ENCODE assay signal across 21 mouse cellular contexts in the genomic region with DNA sequence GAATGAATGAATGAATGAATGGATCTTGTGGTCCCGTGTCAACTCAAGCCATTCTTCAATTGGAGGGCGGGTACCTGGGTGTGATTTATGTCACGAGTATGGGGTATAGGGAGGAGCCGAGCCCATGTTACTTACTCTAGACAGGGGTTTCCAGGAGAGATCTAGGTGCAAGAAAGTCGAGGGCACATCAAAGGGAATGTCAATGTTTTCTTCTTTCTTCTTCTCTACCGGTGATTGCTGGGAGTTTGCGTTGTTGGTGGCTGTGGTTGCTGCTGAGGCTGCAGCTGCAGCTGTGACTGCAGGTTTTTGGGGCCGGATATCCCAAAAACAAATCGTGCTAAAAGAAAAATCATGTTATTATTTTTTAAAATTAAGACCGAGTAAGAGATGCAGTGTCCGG. TPM values are rescaled to one million over a fixed set of nuclear protein-coding genes. Genes with fewer than 3 reads are reported as not detected.
A peak's percentile ranks its signal among the peaks of the same experiment; 100 is the strongest.
DNase-seq lines count a peak whose midpoint lies in the region; ATAC-seq lines count a peak whose summit lies in the region.
"Had no signal": no experiment of that assay in that cellular context is flagged by ENCODE, and none has a peak within 500 bp of the region (broad histone marks: within the 10 kb centered on the region; RNA-seq: fewer than 3 reads in every experiment).

No protein-coding gene starts in this region.

- H3K9ac ChIP-seq in forebrain, embryonic 13.5 days: no peak overlapping the region
- H3K9ac ChIP-seq: embryonic facial prominence, embryonic 13.5 days; forebrain, embryonic 12.5 days; heart, embryonic 15.5 days; hindbrain, embryonic 13.5 days; intestine, embryonic 15.5 days had no signal

- H3K36me3 ChIP-seq in forebrain, embryonic 13.5 days (ENCODE audit: poor library complexity, severe bottlenecking): no peaks in the 10 kb centered on the region
- no peaks in the 10 kb centered on the region for H3K36me3 ChIP-seq in embryonic facial prominence, embryonic 10.5 days (replicated peaks)
- H3K36me3 ChIP-seq: embryonic facial prominence, embryonic 13.5 days; forebrain, embryonic 12.5 days; heart, embryonic 15.5 days; hindbrain, embryonic 13.5 days; intestine, embryonic 15.5 days had no signal

- H3K27me3 ChIP-seq in forebrain, embryonic 13.5 days: no peaks in the 10 kb centered on the region
- no peaks in the 10 kb centered on the region for H3K27me3 ChIP-seq in embryonic facial prominence, embryonic 10.5 days (replicated peaks; ENCODE audit: low read depth, poor library complexity, severe bottlenecking)
- H3K27me3 ChIP-seq: embryonic facial prominence, embryonic 13.5 days; forebrain, embryonic 12.5 days; heart, embryonic 15.5 days; hindbrain, embryonic 13.5 days; intestine, embryonic 15.5 days had no signal

- H3K27ac ChIP-seq in forebrain, embryonic 13.5 days: no peak overlapping the region
- H3K27ac ChIP-seq in embryonic facial prominence, embryonic 10.5 days (replicated peaks): no peak overlapping the region
- H3K27ac ChIP-seq: embryonic facial prominence, embryonic 13.5 days; forebrain, embryonic 12.5 days; gastrocnemius, adult 2 months; heart, embryonic 15.5 days; hindbrain, embryonic 13.5 days; intestine, embryonic 15.5 days had no signal

- H3K4me1 ChIP-seq in forebrain, embryonic 13.5 days: no peaks in the 10 kb centered on the region
- H3K4me1 ChIP-seq in embryonic facial prominence, embryonic 10.5 days: peaks cover 6% of the 10 kb centered on the region
- H3K4me1 ChIP-seq: forebrain, embryonic 12.5 days; heart, embryonic 15.5 days; hindbrain, embryonic 13.5 days; intestine, embryonic 15.5 days had no signal

- H3K4me3 ChIP-seq in forebrain, embryonic 13.5 days: no peak overlapping the region
- no peak overlapping the region for H3K4me3 ChIP-seq in embryonic facial prominence, embryonic 10.5 days
- H3K4me3 ChIP-seq: embryonic facial prominence, embryonic 13.5 days; forebrain, embryonic 12.5 days; gastrocnemius, adult 2 months; heart, embryonic 15.5 days; hindbrain, embryonic 13.5 days; intestine, embryonic 15.5 days had no signal

- WGBS in forebrain, embryonic 13.5 days: 93% methylated on average over 11 of the region's 11 CpGs
- 89% methylated on average over 11 of the region's 11 CpGs for WGBS in embryonic facial prominence, embryonic 10.5 days

- ATAC-seq in forebrain, embryonic 13.5 days: no peak
- ATAC-seq: intestine, embryonic 15.5 days had no signal

- peak; percentile 31 for DNase-seq in CD4-positive, CD25-positive, alpha-beta regulatory T cell, adult 2 months (ENCODE audit: low read depth, low spot score)
- DNase-seq in CD8-positive naive resting alpha-beta T cell, adult 2 months (ENCODE audit: low read depth in 2 of 2, low spot score in 2 of 2): peak; percentile 37 to 48
- peak; percentile 86 for DNase-seq in thymus, postnatal 0 days (ENCODE audit: low spot score)
- peak; percentile 52 to 67 for DNase-seq in thymus, postnatal 36 days
- no peak for DNase-seq in embryonic facial prominence, embryonic 10.5 days (ENCODE audit: low spot score)
- DNase-seq in layer of hippocampus, adult 9-10 months (ENCODE audit: low spot score): no peak
- DNase-seq: adrenal gland, adult 8-10 months; cerebellum, adult 11 months; cerebellum, adult 9-10 months; cerebellum, postnatal 25 days; gastrocnemius, adult 2 months; gastrocnemius, postnatal 25 days; heart, adult 18-20 months had no signal

- no peaks in the 10 kb centered on the region for H3K9me3 ChIP-seq in forebrain, embryonic 13.5 days (replicated peaks)
- no peaks in the 10 kb centered on the region for H3K9me3 ChIP-seq in embryonic facial prominence, embryonic 10.5 days
- H3K9me3 ChIP-seq: embryonic facial prominence, embryonic 13.5 days; forebrain, embryonic 12.5 days; heart, embryonic 15.5 days; hindbrain, embryonic 13.5 days; intestine, embryonic 15.5 days had no signal

- H3K4me2 ChIP-seq in forebrain, embryonic 13.5 days: no peak overlapping the region
- H3K4me2 ChIP-seq: embryonic facial prominence, embryonic 13.5 days; forebrain, embryonic 12.5 days; heart, embryonic 11.5 days; heart, embryonic 15.5 days; hindbrain, embryonic 13.5 days; intestine, embryonic 15.5 days had no signal

RNA-seq across cellular contexts. Expression of a gene that starts 44.8 kb away (rescaled TPM):
- 0.13 and 0.33 TPM in 2 replicates for polyA plus RNA-seq in thymus, postnatal 0 days (2015; fragmentation: Nextera tagmentation; extraction: Ambion mirVana)
- polyA plus RNA-seq in forebrain, embryonic 13.5 days (2015; fragmentation: Nextera tagmentation; extraction: Ambion mirVana): 0.81 and 0.89 TPM in 2 replicates
- 0.24 and 0.40 TPM in 2 replicates for polyA plus RNA-seq in embryonic facial prominence, embryonic 10.5 days (2016; fragmentation: Nextera tagmentation; extraction: Ambion mirVana)

RNA-seq across cellular contexts. Expression of a gene that starts 54.1 kb away (rescaled TPM):
- polyA plus RNA-seq in thymus, postnatal 0 days (2015; fragmentation: Nextera tagmentation; extraction: Ambion mirVana): 5.5 and 6.6 TPM in 2 replicates
- polyA plus RNA-seq in forebrain, embryonic 13.5 days (2015; fragmentation: Nextera tagmentation; extraction: Ambion mirVana): 0.59 and 0.74 TPM in 2 replicates
- polyA plus RNA-seq in embryonic facial prominence, embryonic 10.5 days (2016; fragmentation: Nextera tagmentation; extraction: Ambion mirVana): 8.7 and 8.8 TPM in 2 replicates
- polyA plus RNA-seq: cortical plate, adult 2 months had no signal

Comparison
In these comparisons a context has a peak if more than half of its experiments do, and no peak if none do; other contexts are left out.
1. DNase-seq: peak in CD4-positive, CD25-positive, alpha-beta regulatory T cell, adult 2 months (single experiment), CD8-positive naive resting alpha-beta T cell, adult 2 months (2 of 2), thymus, postnatal 0 days (single experiment) and thymus, postnatal 36 days (2 of 2); none in embryonic facial prominence, embryonic 10.5 days (single experiment) and layer of hippocampus, adult 9-10 months (single experiment).